Mouse (Mus musculus): ENCODE data around the gene Hif3a. TPM values are rescaled to one million over a fixed set of nuclear protein-coding genes. Genes with fewer than 3 reads are reported as not detected.

Gene Hif3a
- polyA plus RNA-seq, 1 experiment from 2014 or later, result 5.2 TPM

- peak overlapping the region; percentile 68 for H3K9ac ChIP-seq
- peaks cover 55% of the 10 kb centered on the region for H3K4me1 ChIP-seq (replicated peaks)
- peak overlapping the region; percentile 53 for H3K4me2 ChIP-seq
- peak overlapping the region; percentile 43 for H3K4me3 ChIP-seq
- H3K9me3 ChIP-seq, result no peaks in the 10 kb centered on the region
- H3K27me3 ChIP-seq, result no peaks in the 10 kb centered on the region
- ATAC-seq (ENCODE audit: low read depth), result no peak
- H3K27ac ChIP-seq (replicated peaks), result no peak overlapping the region
- 90% methylated on average over 4 of the region's 4 CpGs for WGBS
- H3K36me3 ChIP-seq, result no peaks in the 10 kb centered on the region
These were observed 66.9 kb downstream of the Hif3a start for GRCm38 (mm10) chr7:16995345-16995744.

GRCm38 (mm10) chr7:16994400-16994799 lies 67.8 kb downstream of the Hif3a start:
- Histone ChIP-seq H3K27ac (replicated peaks) (peak overlapping the region; percentile 15; the same call in 1 of the 2 replicates), H3K27me3 (no peaks in the 10 kb centered on the region), H3K9me3 (no peaks in the 10 kb centered on the region), H3K4me1 (replicated peaks) (peaks cover 62% of the 10 kb centered on the region), H3K4me2 (peak overlapping the region; percentile 53), H3K36me3 (no peaks in the 10 kb centered on the region), H3K9ac (peak overlapping the region; percentile 68), H3K4me3 (peak overlapping the region; percentile 43)
- WGBS, result 12% methylated on average over 20 of the region's 20 CpGs
- no peak for ATAC-seq (ENCODE audit: low read depth)

- Histone ChIP-seq H3K4me3 (peak overlapping the region; percentile 43), H3K9ac (peak overlapping the region; percentile 68), H3K27me3 (no peaks in the 10 kb centered on the region), H3K27ac (replicated peaks) (peak overlapping the region; percentile 15), H3K9me3 (no peaks in the 10 kb centered on the region), H3K4me2 (peak overlapping the region; percentile 53), H3K36me3 (no peaks in the 10 kb centered on the region), H3K4me1 (replicated peaks) (peaks cover 62% of the 10 kb centered on the region)
- peak; percentile 73 for ATAC-seq (ENCODE audit: low read depth)
- 6% methylated on average over 27 of the region's 27 CpGs for WGBS
These were observed 68.4 kb downstream of the Hif3a start for GRCm38 (mm10) chr7:16993651-16994399.

- Histone ChIP-seq H3K9me3 (no peaks in the 10 kb centered on the region), H3K27me3 (no peaks in the 10 kb centered on the region), H3K27ac (replicated peaks) (peak within 1 kb of the TSS; percentile 54), H3K4me2 (peak within 1 kb of the TSS; percentile 53), H3K4me3 (peak within 1 kb of the TSS; percentile 43), H3K9ac (peak within 1 kb of the TSS; percentile 68; the same call in 1 of the 2 replicates), H3K4me1 (replicated peaks) (peaks cover 71% of the 10 kb centered on the region), H3K36me3 (no peaks in the 10 kb centered on the region)
- no peak for ATAC-seq (ENCODE audit: low read depth)
- WGBS, result 98% methylated on average over 5 of the region's 5 CpGs
These were observed 69.8 kb downstream of the Hif3a start, which contains the start of gene Ccdc8 for GRCm38 (mm10) chr7:16992451-16992807. Gene Ccdc8, plus strand, starts transcription at chr7:16992708.

- WGBS, result 57% methylated on average over 18 of the region's 18 CpGs
- H3K27me3 ChIP-seq, result no peaks in the 10 kb centered on the region
- peaks cover 71% of the 10 kb centered on the region for H3K4me1 ChIP-seq (replicated peaks)
- H3K36me3 ChIP-seq, result no peaks in the 10 kb centered on the region
- no peak overlapping the region for H3K9ac ChIP-seq
- peak overlapping the region; percentile 54 for H3K27ac ChIP-seq (replicated peaks)
- no peak overlapping the region for H3K4me3 ChIP-seq
- peak; percentile 66 for ATAC-seq (ENCODE audit: low read depth)
- no peaks in the 10 kb centered on the region for H3K9me3 ChIP-seq
- 0 out of 2 replicates have a peak overlapping the region, but pooled peaks have one; percentile 1 for H3K4me2 ChIP-seq
These were observed 70.4 kb downstream of the Hif3a start for GRCm38 (mm10) chr7:16991681-16992450.

GRCm38 (mm10) chr7:16990006-16990744 lies 72.1 kb downstream of the Hif3a start:
- Histone ChIP-seq H3K4me2 (no peak overlapping the region), H3K27ac (replicated peaks) (peak overlapping the region; percentile 68), H3K9me3 (no peaks in the 10 kb centered on the region), H3K9ac (peak overlapping the region; percentile 23; the same call in 1 of the 2 replicates), H3K36me3 (no peaks in the 10 kb centered on the region), H3K27me3 (no peaks in the 10 kb centered on the region), H3K4me3 (no peak overlapping the region), H3K4me1 (replicated peaks) (peaks cover 69% of the 10 kb centered on the region)
- WGBS, result 37% methylated on average over 15 of the region's 15 CpGs
- ATAC-seq (ENCODE audit: low read depth), result no peak

- Histone ChIP-seq H3K4me3 (no peak overlapping the region), H3K4me1 (replicated peaks) (peaks cover 68% of the 10 kb centered on the region), H3K4me2 (no peak overlapping the region), H3K9me3 (no peaks in the 10 kb centered on the region), H3K27me3 (no peaks in the 10 kb centered on the region), H3K27ac (replicated peaks) (peak overlapping the region; percentile 84), H3K9ac (no peak overlapping the region), H3K36me3 (no peaks in the 10 kb centered on the region)
- WGBS, result 38% methylated on average over 3 of the region's 3 CpGs
- no peak for ATAC-seq (ENCODE audit: low read depth)
These were observed 73.8 kb downstream of the Hif3a start for GRCm38 (mm10) chr7:16988405-16988804.

- ATAC-seq (ENCODE audit: low read depth), result peak; percentile 32; the same call in 1 of the 2 replicates
- H3K27ac ChIP-seq (replicated peaks), result peak overlapping the region; percentile 84
- H3K36me3 ChIP-seq, result no peaks in the 10 kb centered on the region
- no peak overlapping the region for H3K4me3 ChIP-seq
- no peaks in the 10 kb centered on the region for H3K9me3 ChIP-seq
- 30% methylated on average over 7 of the region's 7 CpGs for WGBS
- H3K4me1 ChIP-seq (replicated peaks), result peaks cover 75% of the 10 kb centered on the region
- peak overlapping the region; percentile 26 for H3K4me2 ChIP-seq
- H3K27me3 ChIP-seq, result no peaks in the 10 kb centered on the region
- peak overlapping the region; percentile 57 for H3K9ac ChIP-seq
These were observed 74.6 kb downstream of the Hif3a start for GRCm38 (mm10) chr7:16987541-16988149.

GRCm38 (mm10) chr7:16982859-16983568 lies 79.2 kb downstream of the Hif3a start, which contains the start of gene Gm42372:
Gene Gm42372, plus strand, starts transcription at chr7:16983086.
- Histone ChIP-seq H3K9ac (peak within 1 kb of the TSS; percentile 74), H3K27ac (replicated peaks) (peak within 1 kb of the TSS; percentile 79), H3K36me3 (no peaks in the 10 kb centered on the region), H3K4me2 (peak within 1 kb of the TSS; percentile 77), H3K27me3 (no peaks in the 10 kb centered on the region), H3K9me3 (no peaks in the 10 kb centered on the region), H3K4me3 (peak within 1 kb of the TSS; percentile 48), H3K4me1 (replicated peaks) (peaks cover 64% of the 10 kb centered on the region)
- peak; percentile 68 for ATAC-seq (ENCODE audit: low read depth)
- WGBS, result 21% methylated on average over 26 of the region's 26 CpGs
